Mouse (Mus musculus) mouse embryonic stem cell (cell line): ENCODE results near the gene 6430548M08Rik.

ENCODE experiments used
- in situ Hi-C, 2 experiments: fragments of 300-500 bp; cut with MboI; formaldehyde crosslinking; loops; 1 replicate in 1 of 2; 3 replicates in 1 of 2; pipeline ENCODE4 v1.14.3; 2019 to 2020; ENCODE audit warnings: low sequenced_read_pairs in 2 of 2, low pct_unique_long_range_greater_than_20kb in 1 of 2, mixed read lengths in 1 of 2; ENCODE audit not compliant: unreplicated experiment in 1 of 2

Gene 6430548M08Rik

GRCm38 (mm10) chr8:120131158-120131557 is 17.2 kb downstream of the 6430548M08Rik start:
- in situ Hi-C loops, result no loop called here

- in situ Hi-C loops, result no loop called here
These were observed 19.2 kb downstream of the 6430548M08Rik start for GRCm38 (mm10) chr8:120133169-120133568.

- in situ Hi-C loops, result no loop called here
These were observed 21.7 kb downstream of the 6430548M08Rik start for GRCm38 (mm10) chr8:120135687-120136086.

GRCm38 (mm10) chr8:120136618-120137017 is 22.7 kb downstream of the 6430548M08Rik start:
- in situ Hi-C loops, result no loop called here

- in situ Hi-C loops, result no loop called here
These were observed 25.0 kb downstream of the 6430548M08Rik start for GRCm38 (mm10) chr8:120138958-120139357.

- in situ Hi-C loops, result no loop called here
These were observed 26.8 kb downstream of the 6430548M08Rik start for GRCm38 (mm10) chr8:120140769-120141168.

GRCm38 (mm10) chr8:120143911-120144651 is 30.1 kb downstream of the 6430548M08Rik start:
- in situ Hi-C loops, result no loop called here

- in situ Hi-C loops, result no loop called here
These were observed 30.8 kb downstream of the 6430548M08Rik start for GRCm38 (mm10) chr8:120144652-120145301.

- in situ Hi-C loops, result no loop called here
These were observed 32.1 kb downstream of the 6430548M08Rik start for GRCm38 (mm10) chr8:120146051-120146450.

- in situ Hi-C loops, result no loop called here
These were observed 36.1 kb downstream of the 6430548M08Rik start for GRCm38 (mm10) chr8:120150028-120150427.

- in situ Hi-C loops, result no loop called here
These were observed 37.2 kb downstream of the 6430548M08Rik start for GRCm38 (mm10) chr8:120151151-120151550.

GRCm38 (mm10) chr8:120152636-120153035 is 38.7 kb downstream of the 6430548M08Rik start:
- in situ Hi-C loops, result no loop called here

- in situ Hi-C loops, result no loop called here
These were observed 46.4 kb downstream of the 6430548M08Rik start for GRCm38 (mm10) chr8:120160366-120160765.

GRCm38 (mm10) chr8:120161658-120162403 is 47.9 kb downstream of the 6430548M08Rik start:
- in situ Hi-C loops, result no loop called here

GRCm38 (mm10) chr8:120162404-120162752 is 48.4 kb downstream of the 6430548M08Rik start:
- in situ Hi-C loops, result no loop called here

- in situ Hi-C loops, result no loop called here
These were observed 49.4 kb downstream of the 6430548M08Rik start for GRCm38 (mm10) chr8:120163376-120163775.

GRCm38 (mm10) chr8:120164026-120164425 is 50.1 kb downstream of the 6430548M08Rik start:
- in situ Hi-C loops, result no loop called here

- in situ Hi-C loops, result no loop called here
These were observed 53.2 kb downstream of the 6430548M08Rik start for GRCm38 (mm10) chr8:120167136-120167535.

- in situ Hi-C loops, result no loop called here
These were observed 53.9 kb downstream of the 6430548M08Rik start for GRCm38 (mm10) chr8:120167821-120168220.
